Mouse (Mus musculus) forebrain, embryonic 14.5 days (tissue): ENCODE results near the gene Cyp2d22. TPM values are rescaled to one million over a fixed set of nuclear protein-coding genes. Genes with fewer than 3 reads are reported as not detected.

ENCODE experiments used
- ATAC-seq: fragments of 200-750 bp; cut with Nextera tagmentation; 2 replicates; pipeline ENCODE4 v1.8.0; 2017; ENCODE audit warnings: mild to moderate bottlenecking, moderate library complexity
- DNase-seq: peaks from one replicate; pipeline ENCODE4 v3.0.0-alpha.2; 2015; ENCODE audit warnings: low spot score
- H3K27ac ChIP-seq: fragments of 300-500 bp; sonication (generic); 2 replicates; pipeline ENCODE4 v1.5.1; 2014; ENCODE audit warnings: low read depth, mild to moderate bottlenecking, control low read depth, low read length, moderate library complexity
- H3K27me3 ChIP-seq: fragments of 300-500 bp; sonication (generic); replicated peaks from 2 replicates; pipeline ENCODE4 v1.6.1; 2014; ENCODE audit warnings: low read length, control low read depth, mixed read lengths; ENCODE audit not compliant: control insufficient read depth, insufficient read depth
- H3K36me3 ChIP-seq: fragments of 300-500 bp; sonication (generic); 2 replicates; pipeline ENCODE4 v1.6.1; 2014; ENCODE audit warnings: low read length, control low read depth; ENCODE audit not compliant: control insufficient read depth, insufficient read depth
- H3K4me1 ChIP-seq: fragments of 300-500 bp; sonication (generic); 2 replicates; pipeline ENCODE4 v1.6.1; 2014; ENCODE audit warnings: antibody characterized with exemption, low read length, control low read depth; ENCODE audit not compliant: control insufficient read depth, insufficient read depth
- H3K4me2 ChIP-seq: fragments of 300-500 bp; sonication (generic); 2 replicates; pipeline ENCODE4 v1.6.1; 2014; ENCODE audit warnings: mild to moderate bottlenecking, control low read depth, low read length
- H3K4me3 ChIP-seq: fragments of 300-500 bp; sonication (generic); 2 replicates; pipeline ENCODE4 v1.5.1; 2014; ENCODE audit warnings: low read depth, low read length, control low read depth
- H3K9ac ChIP-seq: fragments of 300-500 bp; sonication (generic); 2 replicates; pipeline ENCODE4 v1.6.1; 2014; ENCODE audit warnings: mild to moderate bottlenecking, low read length, control low read depth, moderate library complexity
- H3K9me3 ChIP-seq: fragments of 300-500 bp; sonication (generic); replicated peaks from 2 replicates; pipeline ENCODE4 v1.6.1; 2016; ENCODE audit warnings: low read length, control low read depth, mixed read lengths; ENCODE audit not compliant: control insufficient read depth
- WGBS: fragments of 180-500 bp; shearing (Covaris S2); extraction: QIAGEN DNeasy Blood & Tissue Kit; methylation state at CpG from one replicate; pipeline ENCODE4 v1.1.7; 2014; 5-methylcytosine and 5-hydroxymethylcytosine counted together
- polyA plus RNA-seq: library from polyadenylated mRNA; unstranded; fragments of >200 nt; fragmentation: Nextera tagmentation; extraction: Ambion mirVana; gene quantifications from 2 replicates; pipeline ENCODE4 v1.2.1, GENCODE M21; 2014

The Cyp2d22 gene
- polyA plus RNA-seq, result 0.63 and 1.2 TPM in 2 replicates

- Histone ChIP-seq H3K9me3 (no peaks in the 10 kb centered on the region), H3K4me2 (peak within 1 kb of the TSS; percentile 55), H3K27me3 (no peaks in the 10 kb centered on the region), H3K4me1 (peaks cover 15% of the 10 kb centered on the region), H3K4me3 (peak within 1 kb of the TSS; percentile 31), H3K36me3 (no peaks in the 10 kb centered on the region), H3K27ac (no peak within 1 kb of the TSS), H3K9ac (peak within 1 kb of the TSS; percentile 55)
- DNase-seq (peak; percentile 57), ATAC-seq (peak; percentile 77)
- 3% methylated on average over 18 of the region's 24 CpGs for WGBS
Observed at GRCm38 (mm10) chr15:82379871-82380713, at the start of gene Cyp2d22. Gene Cyp2d22 (minus strand): TSS chr15:82380260.

DNA sequence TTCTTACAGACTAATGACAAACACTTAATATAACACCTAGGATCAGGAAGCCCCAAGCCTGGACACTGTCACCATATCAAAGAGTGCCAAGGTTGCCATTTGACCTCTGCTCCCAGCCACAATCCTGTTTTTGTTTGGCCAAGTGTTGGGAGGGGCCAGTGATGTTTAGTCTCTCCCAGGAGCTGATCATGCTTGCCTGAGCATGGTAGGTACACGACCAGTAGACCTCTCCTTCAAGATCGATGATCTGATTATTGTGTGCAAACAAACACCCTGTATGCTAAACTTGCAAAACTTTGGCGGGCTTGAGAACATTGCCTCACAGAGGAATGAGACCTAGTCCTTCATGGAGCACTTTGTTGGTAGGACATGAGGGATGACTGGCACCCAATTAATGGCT is 43.4 kb upstream of the Cyp2d22 start:
- no peak overlapping the region for H3K27ac ChIP-seq

GRCm38 (mm10) chr15:82422935-82423334 is 42.9 kb upstream of the Cyp2d22 start:
- Histone ChIP-seq H3K4me3 (no peak overlapping the region), H3K4me1 (no peaks in the 10 kb centered on the region), H3K27me3 (no peaks in the 10 kb centered on the region), H3K27ac (no peak overlapping the region), H3K4me2 (no peak overlapping the region), H3K9me3 (no peaks in the 10 kb centered on the region), H3K36me3 (no peaks in the 10 kb centered on the region), H3K9ac (no peak overlapping the region)
- no peak for ATAC-seq
- DNase-seq, result no peak
- WGBS, result 77% methylated on average over 4 of the region's 4 CpGs

More for the DNA sequence above, 43.4 kb upstream of the Cyp2d22 start:
- 84% methylated on average over 3 of the region's 3 CpGs for WGBS
- DNase-seq (no peak), ATAC-seq (no peak)
- Histone ChIP-seq H3K4me2 (no peak overlapping the region), H3K36me3 (no peaks in the 10 kb centered on the region), H3K9ac (no peak overlapping the region), H3K9me3 (no peaks in the 10 kb centered on the region; the same call in 1 of the 2 replicates), H3K27me3 (no peaks in the 10 kb centered on the region), H3K4me3 (no peak overlapping the region), H3K4me1 (no peaks in the 10 kb centered on the region)

DNA sequence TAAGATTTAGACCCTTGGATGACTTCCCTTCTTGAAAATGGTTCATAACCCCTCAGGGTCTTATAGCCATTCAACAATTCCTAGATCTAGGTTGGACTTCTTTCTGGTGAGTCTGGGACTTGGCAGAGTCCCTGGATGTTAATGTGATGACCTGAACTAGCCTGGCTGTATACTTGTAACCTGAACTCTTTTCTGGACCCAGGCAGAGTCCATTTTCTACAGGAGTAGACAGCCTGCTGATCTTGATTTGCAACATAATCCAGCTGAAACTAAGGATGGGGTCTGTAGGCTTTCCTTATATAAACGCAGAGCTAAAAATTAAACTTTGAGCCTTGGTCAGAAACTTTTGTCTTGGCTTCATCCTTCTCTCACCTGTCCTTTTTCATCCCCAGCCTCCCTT is 38.6 kb upstream of the Cyp2d22 start:
- Histone ChIP-seq H3K4me3 (no peak overlapping the region), H3K9me3 (no peaks in the 10 kb centered on the region), H3K4me2 (no peak overlapping the region), H3K27me3 (no peaks in the 10 kb centered on the region), H3K9ac (no peak overlapping the region), H3K36me3 (no peaks in the 10 kb centered on the region), H3K4me1 (no peaks in the 10 kb centered on the region), H3K27ac (no peak overlapping the region)
- ATAC-seq, result no peak
- 90% methylated on average over 1 of the region's 1 CpGs for WGBS
- DNase-seq, result no peak

DNA sequence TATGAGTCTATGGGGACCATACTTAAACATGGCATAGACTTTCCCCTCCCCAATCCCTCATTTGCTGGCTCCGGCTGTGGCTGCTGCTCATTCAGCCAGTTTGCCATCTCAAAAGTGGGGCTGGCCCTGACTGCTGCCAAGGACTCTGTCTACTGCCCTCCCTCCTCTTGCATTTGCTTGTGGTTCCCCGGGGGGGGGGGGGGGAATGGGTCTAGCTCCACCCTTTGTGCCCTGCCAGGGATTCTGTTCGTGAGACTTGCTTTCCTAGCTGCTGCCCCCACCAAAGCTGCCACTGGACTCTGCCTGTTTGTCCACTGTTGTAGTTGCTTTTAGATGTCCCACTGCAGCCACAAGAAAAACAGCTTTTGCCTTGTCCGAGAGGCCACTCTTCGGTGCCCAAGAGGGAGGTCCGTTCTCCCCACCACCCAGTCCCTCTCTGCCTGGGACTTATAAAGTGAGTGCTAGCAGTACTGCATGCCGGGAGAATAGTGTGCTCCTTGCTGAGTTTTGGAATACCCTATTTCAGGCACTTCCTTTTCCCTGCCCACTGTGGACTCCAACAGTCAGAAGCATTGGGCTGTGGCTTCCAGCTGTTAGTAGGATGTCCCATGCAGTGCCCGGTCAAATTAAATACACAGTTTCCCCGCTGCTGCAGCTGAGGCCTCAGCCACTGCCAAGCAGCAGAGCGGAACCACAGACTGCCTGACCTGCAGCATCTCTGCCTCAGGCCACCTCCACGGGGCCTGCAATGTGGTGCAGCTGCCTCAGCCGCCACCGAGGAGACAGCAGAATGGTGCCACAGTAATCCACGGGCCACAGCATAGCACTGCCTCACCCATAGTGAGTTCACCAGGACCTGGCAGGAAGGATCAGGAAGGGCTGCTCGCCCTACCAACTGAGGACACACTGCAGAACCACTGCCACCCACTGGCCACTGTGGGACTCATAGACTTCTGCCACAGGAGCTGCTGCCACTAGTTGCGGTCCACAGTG is 37.0 kb upstream of the Cyp2d22 start:
- Histone ChIP-seq H3K27ac (no peak overlapping the region), H3K4me1 (no peaks in the 10 kb centered on the region), H3K9ac (peak overlapping the region; percentile 35; the same call in 1 of the 2 replicates), H3K4me3 (no peak overlapping the region), H3K36me3 (no peaks in the 10 kb centered on the region), H3K9me3 (no peaks in the 10 kb centered on the region), H3K27me3 (no peaks in the 10 kb centered on the region), H3K4me2 (peak overlapping the region; percentile 16; the same call in 1 of the 2 replicates)
- ATAC-seq (peak; percentile 72), DNase-seq (peak; percentile 72)
- WGBS, result 18% methylated on average over 16 of the region's 16 CpGs

GRCm38 (mm10) chr15:82407536-82407935 is 27.5 kb upstream of the Cyp2d22 start:
- no peak for DNase-seq
- Histone ChIP-seq H3K4me2 (no peak overlapping the region), H3K27me3 (no peaks in the 10 kb centered on the region), H3K4me1 (no peaks in the 10 kb centered on the region), H3K9ac (no peak overlapping the region), H3K27ac (no peak overlapping the region), H3K9me3 (no peaks in the 10 kb centered on the region), H3K4me3 (no peak overlapping the region), H3K36me3 (no peaks in the 10 kb centered on the region)
- no peak for ATAC-seq
- WGBS, result 77% methylated on average over 4 of the region's 4 CpGs

- no peak within 1 kb of the TSS for H3K4me3 ChIP-seq
- DNase-seq (no peak), ATAC-seq (no peak)
- no peaks in the 10 kb centered on the region for H3K9me3 ChIP-seq
- H3K4me1 ChIP-seq, result no peaks in the 10 kb centered on the region
- H3K9ac ChIP-seq, result no peak within 1 kb of the TSS
- no peak within 1 kb of the TSS for H3K27ac ChIP-seq
- no peaks in the 10 kb centered on the region for H3K36me3 ChIP-seq
- 95% methylated on average over 6 of the region's 6 CpGs for WGBS
- no peaks in the 10 kb centered on the region for H3K27me3 ChIP-seq
- no peak within 1 kb of the TSS for H3K4me2 ChIP-seq
Observed at GRCm38 (mm10) chr15:82406981-82407380, 26.9 kb upstream of the Cyp2d22 start, which contains the start of gene Cyp2d10. Gene Cyp2d10 (minus strand): TSS chr15:82407195.

DNA sequence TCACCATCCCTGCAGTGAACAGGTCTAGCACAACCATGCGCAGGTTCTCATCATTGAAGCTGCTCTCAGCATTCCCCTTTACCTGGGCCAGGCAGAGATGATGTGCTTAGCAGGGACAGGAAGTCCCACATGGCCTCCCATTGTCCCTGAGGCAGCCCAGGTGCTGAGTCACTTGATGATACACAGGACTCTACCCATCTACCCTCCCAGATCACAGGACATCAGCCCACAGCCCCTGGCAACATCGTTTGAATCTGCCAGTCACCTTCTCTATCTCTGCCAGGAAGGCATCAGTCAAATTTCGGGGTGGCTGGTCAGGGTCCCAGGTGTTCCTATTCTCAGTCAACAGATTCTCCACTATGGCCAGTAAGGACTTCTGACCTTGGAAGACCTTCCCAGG is 24.1 kb upstream of the Cyp2d22 start:
- H3K27me3 ChIP-seq, result no peaks in the 10 kb centered on the region
- no peaks in the 10 kb centered on the region for H3K36me3 ChIP-seq
- H3K9me3 ChIP-seq, result no peaks in the 10 kb centered on the region
- H3K9ac ChIP-seq, result no peak overlapping the region
- no peak overlapping the region for H3K27ac ChIP-seq
- 85% methylated on average over 3 of the region's 3 CpGs for WGBS
- no peak overlapping the region for H3K4me3 ChIP-seq
- no peak for ATAC-seq
- no peaks in the 10 kb centered on the region for H3K4me1 ChIP-seq
- DNase-seq, result no peak
- no peak overlapping the region for H3K4me2 ChIP-seq
